Mouse (Mus musculus) heart, embryonic 12.5 days (tissue): ENCODE data around the gene Cers2. TPM values are rescaled to one million over a fixed set of nuclear protein-coding genes. Genes with fewer than 3 reads are reported as not detected.
"Not testable (repeated sequence)": the region's sequence is repeated elsewhere in the genome, so short reads cannot be mapped to it uniquely, and the experiment has no call there.

Source experiments
- ATAC-seq: fragments of 200-750 bp; cut with Nextera tagmentation; 2 replicates; pipeline ENCODE4 v1.8.0; 2017; ENCODE audit warnings: moderate TSS enrichment, moderate library complexity; ENCODE audit not compliant: insufficient number of reproducible peaks, low FRiP score
- H3K27ac ChIP-seq: fragments of 300-500 bp; sonication (generic); 2 replicates; pipeline ENCODE4 v1.5.1; 2016; ENCODE audit warnings: mild to moderate bottlenecking, moderate library complexity; ENCODE audit not compliant: poor library complexity, severe bottlenecking
- H3K27me3 ChIP-seq: fragments of 300-500 bp; sonication (generic); replicated peaks from 2 replicates; pipeline ENCODE4 v1.6.1; 2016; ENCODE audit warnings: mild to moderate bottlenecking, moderate library complexity
- H3K36me3 ChIP-seq: fragments of 300-500 bp; sonication (generic); 2 replicates; pipeline ENCODE4 v1.6.1; 2016; ENCODE audit warnings: mild to moderate bottlenecking, moderate library complexity
- H3K4me1 ChIP-seq: fragments of 300-500 bp; sonication (generic); replicated peaks from 2 replicates; pipeline ENCODE4 v1.6.1; 2016; ENCODE audit warnings: mild to moderate bottlenecking
- H3K4me2 ChIP-seq: fragments of 300-500 bp; sonication (generic); 2 replicates; pipeline ENCODE4 v1.6.1; 2016; ENCODE audit warnings: mild to moderate bottlenecking, moderate library complexity
- H3K4me3 ChIP-seq: fragments of 300-500 bp; sonication (generic); 2 replicates; pipeline ENCODE4 v1.5.1; 2016; ENCODE audit warnings: mild to moderate bottlenecking
- H3K9ac ChIP-seq: fragments of 300-500 bp; sonication (generic); 2 replicates; pipeline ENCODE4 v1.6.1; 2016; ENCODE audit warnings: mild to moderate bottlenecking, moderate library complexity
- H3K9me3 ChIP-seq: fragments of 300-500 bp; sonication (generic); replicated peaks from 2 replicates; pipeline ENCODE4 v1.6.1; 2016; ENCODE audit warnings: mild to moderate bottlenecking, moderate library complexity
- WGBS: fragments of 180-500 bp; shearing (Covaris S2); methylation state at CpG from one replicate; pipeline ENCODE4 v1.1.7; 2016; 5-methylcytosine and 5-hydroxymethylcytosine counted together
- polyA plus RNA-seq: library from polyadenylated mRNA; unstranded; fragments of >200 nt; fragmentation: Nextera tagmentation; extraction: Ambion mirVana; gene quantifications from 2 replicates; pipeline ENCODE4 v1.2.1, GENCODE M21; 2016

The Cers2 gene
- polyA plus RNA-seq, 1 experiment from 2014 or later: 137 TPM

GRCm38 (mm10) chr3:95318548-95318947, 4.0 kb downstream of the Cers2 start:
- peak overlapping the region; percentile 51 for H3K4me2 ChIP-seq
- H3K36me3 ChIP-seq: peaks cover 37% of the 10 kb centered on the region
- ATAC-seq: no peak
- H3K27me3 ChIP-seq: no peaks in the 10 kb centered on the region
- no peaks in the 10 kb centered on the region for H3K9me3 ChIP-seq
- no peak overlapping the region for H3K4me3 ChIP-seq
- peak overlapping the region; percentile 81 for H3K27ac ChIP-seq
- H3K4me1 ChIP-seq: peaks cover 42% of the 10 kb centered on the region
- H3K9ac ChIP-seq: peak overlapping the region; percentile 39
- WGBS: 20% methylated on average over 6 of the region's 6 CpGs

GRCm38 (mm10) chr3:95319110-95319509, 4.5 kb downstream of the Cers2 start:
- H3K9ac ChIP-seq: peak overlapping the region; percentile 39; the same call in 1 of the 2 replicates

GRCm38 (mm10) chr3:95319701-95320625, 5.4 kb downstream of the Cers2 start:
- Histone ChIP-seq H3K4me3 (no peak overlapping the region), H3K36me3 (peaks cover 52% of the 10 kb centered on the region), H3K27ac (no peak overlapping the region), H3K4me2 (no peak overlapping the region), H3K4me1 (peaks cover 38% of the 10 kb centered on the region), H3K27me3 (no peaks in the 10 kb centered on the region), H3K9ac (no peak overlapping the region), H3K9me3 (no peaks in the 10 kb centered on the region)
- 73% methylated on average over 12 of the region's 12 CpGs for WGBS
- no peak for ATAC-seq

More at GRCm38 (mm10) chr3:95319110-95319509, 4.5 kb downstream of the Cers2 start:
- no peaks in the 10 kb centered on the region for H3K9me3 ChIP-seq
- H3K27ac ChIP-seq: peak overlapping the region; percentile 81
- H3K4me2 ChIP-seq: peak overlapping the region; percentile 51
- no peak for ATAC-seq
- peaks cover 42% of the 10 kb centered on the region for H3K4me1 ChIP-seq
- no peak overlapping the region for H3K4me3 ChIP-seq
- no peaks in the 10 kb centered on the region for H3K27me3 ChIP-seq
- 50% methylated on average over 2 of the region's 2 CpGs for WGBS
- peaks cover 43% of the 10 kb centered on the region for H3K36me3 ChIP-seq

GRCm38 (mm10) chr3:95323429-95323828, 8.8 kb downstream of the Cers2 start:
- no peak overlapping the region for H3K4me3 ChIP-seq
- H3K4me2 ChIP-seq: no peak overlapping the region
- no peak for ATAC-seq
- H3K27me3 ChIP-seq: no peaks in the 10 kb centered on the region
- H3K9me3 ChIP-seq: no peaks in the 10 kb centered on the region
- H3K4me1 ChIP-seq: peaks cover 15% of the 10 kb centered on the region
- 84% methylated on average over 3 of the region's 3 CpGs for WGBS
- H3K27ac ChIP-seq: no peak overlapping the region
- H3K9ac ChIP-seq: no peak overlapping the region
- H3K36me3 ChIP-seq: peaks cover 82% of the 10 kb centered on the region

- 90% methylated on average over 6 of the region's 6 CpGs for WGBS
- Histone ChIP-seq H3K4me1 (peaks cover 5% of the 10 kb centered on the region), H3K27ac (no peak overlapping the region), H3K36me3 (peaks cover 88% of the 10 kb centered on the region), H3K4me3 (no peak overlapping the region), H3K27me3 (no peaks in the 10 kb centered on the region), H3K4me2 (no peak overlapping the region), H3K9ac (no peak overlapping the region), H3K9me3 (no peaks in the 10 kb centered on the region)
- no peak for ATAC-seq
These were observed 10.0 kb downstream of the Cers2 start for GRCm38 (mm10) chr3:95324454-95325144.

- Histone ChIP-seq H3K9ac (no peak overlapping the region), H3K4me3 (no peak overlapping the region), H3K27me3 (no peaks in the 10 kb centered on the region), H3K4me1 (no peaks in the 10 kb centered on the region), H3K4me2 (no peak overlapping the region), H3K9me3 (no peaks in the 10 kb centered on the region), H3K36me3 (peaks cover 80% of the 10 kb centered on the region), H3K27ac (no peak overlapping the region)
- no peak for ATAC-seq
- WGBS: 87% methylated on average over 1 of the region's 1 CpGs
These were observed 14.3 kb downstream of the Cers2 start for GRCm38 (mm10) chr3:95328803-95329404.

- Histone ChIP-seq H3K4me1 (no peaks in the 10 kb centered on the region), H3K36me3 (peaks cover 75% of the 10 kb centered on the region), H3K4me3 (no peak overlapping the region), H3K4me2 (no peak overlapping the region), H3K9me3 (no peaks in the 10 kb centered on the region), H3K27me3 (no peaks in the 10 kb centered on the region), H3K27ac (no peak overlapping the region), H3K9ac (no peak overlapping the region)
- WGBS: 75% methylated on average over 1 of the region's 1 CpGs
- no peak for ATAC-seq
These were observed 16.9 kb downstream of the Cers2 start for GRCm38 (mm10) chr3:95331528-95331927.

- H3K4me3 ChIP-seq: no peak overlapping the region
- H3K27ac ChIP-seq: no peak overlapping the region
- H3K4me1 ChIP-seq: no peaks in the 10 kb centered on the region
- no peak overlapping the region for H3K9ac ChIP-seq
- no peak for ATAC-seq
- H3K27me3 ChIP-seq: no peaks in the 10 kb centered on the region
- H3K36me3 ChIP-seq: peaks cover 93% of the 10 kb centered on the region
- no peak overlapping the region for H3K4me2 ChIP-seq
- no peaks in the 10 kb centered on the region for H3K9me3 ChIP-seq
- 92% methylated on average over 4 of the region's 4 CpGs for WGBS
These were observed 22.8 kb downstream of the Cers2 start for GRCm38 (mm10) chr3:95337345-95337744.

- Histone ChIP-seq H3K9me3 (no peaks in the 10 kb centered on the region), H3K27me3 (no peaks in the 10 kb centered on the region), H3K36me3 (peaks cover 93% of the 10 kb centered on the region), H3K4me1 (no peaks in the 10 kb centered on the region), H3K27ac (no peak overlapping the region), H3K4me3 (no peak overlapping the region), H3K9ac (no peak overlapping the region), H3K4me2 (no peak overlapping the region)
- no peak for ATAC-seq
- 95% methylated on average over 4 of the region's 4 CpGs for WGBS
These were observed 23.7 kb downstream of the Cers2 start for GRCm38 (mm10) chr3:95338251-95338650.

- not testable (repeated sequence) for H3K4me1 ChIP-seq, H3K4me3 ChIP-seq, H3K9ac ChIP-seq, H3K4me2 ChIP-seq, ATAC-seq, H3K27me3 ChIP-seq, H3K27ac ChIP-seq, H3K9me3 ChIP-seq
- peaks cover 89% of the 10 kb centered on the region for H3K36me3 ChIP-seq
- WGBS: 95% methylated on average over 9 of the region's 9 CpGs
These were observed 28.9 kb downstream of the Cers2 start for GRCm38 (mm10) chr3:95343356-95344000.
